Mouse (Mus musculus): ENCODE results near the gene Scube1. TPM values are rescaled to one million over a fixed set of nuclear protein-coding genes. Genes with fewer than 3 reads are reported as not detected.

Gene Scube1
- total RNA-seq, 2 experiments from 2014 or later, result not detected

GRCm38 (mm10) chr15:83570641-83571040 is 154.2 kb downstream of the Scube1 start:
- peak; percentile 59; the same call in 1 of the 2 replicates for ATAC-seq (ENCODE audit: poor library complexity, severe bottlenecking)

- ATAC-seq (ENCODE audit: poor library complexity, severe bottlenecking), result no peak
Observed at GRCm38 (mm10) chr15:83569682-83570081, 155.1 kb downstream of the Scube1 start.

DNA sequence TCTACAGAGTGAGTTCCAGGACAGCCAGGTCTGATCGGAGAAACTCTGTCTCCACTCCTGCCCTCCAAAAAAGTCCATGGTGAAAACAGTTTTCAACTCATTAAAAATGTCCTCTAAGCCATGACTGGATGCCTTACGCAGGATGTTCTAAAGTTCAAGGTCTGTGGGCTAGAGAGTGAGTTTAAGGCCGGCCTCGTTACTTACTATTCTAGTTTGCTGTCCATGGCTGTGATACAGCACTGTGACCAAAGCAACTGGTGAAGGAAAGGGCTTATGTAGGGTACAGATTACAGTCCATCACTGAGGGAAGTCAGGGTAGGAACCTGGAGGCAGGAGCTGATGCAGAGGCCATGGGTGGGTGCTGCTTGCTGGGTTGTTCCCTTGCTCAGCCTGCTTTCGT is 156.3 kb downstream of the Scube1 start:
- no peak for ATAC-seq (ENCODE audit: poor library complexity, severe bottlenecking)

GRCm38 (mm10) chr15:83567728-83568127 is 157.1 kb downstream of the Scube1 start:
- no peak for ATAC-seq (ENCODE audit: poor library complexity, severe bottlenecking)

DNA sequence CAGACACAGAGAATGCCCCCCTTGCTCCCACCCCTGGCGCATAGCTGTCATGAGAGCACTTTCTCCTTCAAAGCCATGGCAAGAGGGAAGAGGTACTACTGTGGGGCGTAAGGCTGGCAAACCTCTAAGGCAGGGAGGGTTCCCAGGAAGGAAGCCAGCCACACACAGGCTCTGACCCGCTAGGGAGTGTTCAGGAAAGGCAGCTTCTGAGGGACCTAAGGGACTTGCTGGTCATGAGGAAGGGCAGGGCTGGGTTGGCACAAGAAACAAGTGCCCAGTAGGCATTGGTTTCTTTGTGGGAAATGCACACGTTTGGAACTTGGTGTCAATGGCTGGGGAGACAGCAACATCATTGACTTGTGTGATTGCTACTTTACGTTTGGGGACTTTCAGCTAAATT is 158.8 kb downstream of the Scube1 start:
- no peak for ATAC-seq (ENCODE audit: poor library complexity, severe bottlenecking)

DNA sequence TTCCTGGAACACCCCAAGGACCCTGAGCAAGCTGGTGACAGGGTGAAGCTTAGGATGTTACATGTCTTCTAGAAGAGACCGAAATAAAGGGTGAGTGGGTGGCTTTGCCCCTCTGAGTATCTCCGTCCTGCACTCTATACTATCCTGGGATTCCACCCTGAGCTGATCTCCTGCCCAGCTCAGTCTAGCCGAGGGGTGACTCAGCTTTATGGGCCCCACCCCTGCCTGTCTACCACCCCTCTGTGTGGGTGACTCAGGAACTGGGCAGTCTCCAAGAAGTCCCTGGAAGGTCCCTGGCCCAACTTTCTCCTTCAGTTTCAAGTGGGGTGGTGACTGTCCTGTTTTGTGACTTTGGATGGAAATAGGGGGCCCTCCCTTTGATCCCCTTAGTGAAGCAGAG is 159.4 kb downstream of the Scube1 start:
- ATAC-seq (ENCODE audit: poor library complexity, severe bottlenecking), result no peak

DNA sequence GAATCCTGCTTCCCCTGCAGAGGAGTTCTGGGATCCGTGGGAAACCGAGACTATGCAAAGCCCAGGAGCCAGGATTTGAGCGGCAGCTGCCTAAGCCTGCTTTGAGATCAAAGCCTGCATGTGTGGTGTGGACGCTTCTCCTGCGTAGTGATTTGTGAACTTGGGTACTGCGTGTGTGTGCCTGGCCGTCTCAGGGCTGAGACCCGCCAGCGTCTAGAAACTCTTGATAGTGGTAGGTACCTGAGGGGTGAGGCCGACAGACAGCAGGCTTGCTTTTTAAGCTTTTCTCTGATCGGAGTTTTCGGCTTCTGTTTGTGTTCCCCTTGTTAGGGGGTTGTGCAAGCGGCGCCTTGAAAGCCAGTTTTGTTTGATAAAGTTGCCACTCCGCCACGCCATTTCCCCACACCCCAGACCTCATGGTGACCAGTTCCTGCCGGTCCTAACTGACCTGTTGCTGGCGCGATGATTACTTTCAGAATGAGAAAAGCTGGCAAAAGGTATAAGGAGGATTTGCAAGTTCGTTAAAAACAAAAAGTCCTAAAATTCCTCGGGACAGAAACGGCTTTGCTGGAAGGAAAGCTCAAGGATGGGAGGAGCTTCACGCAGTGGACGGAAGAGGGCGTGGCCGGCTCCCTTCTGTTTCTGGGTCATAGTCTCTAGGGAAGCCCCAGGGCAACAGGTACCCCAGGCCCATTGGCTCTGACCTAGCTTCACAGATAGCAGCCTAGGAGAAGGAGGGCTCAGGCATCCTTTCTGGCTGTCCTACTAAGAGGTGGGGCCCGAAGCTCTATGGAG is 160.8 kb downstream of the Scube1 start:
- peak; percentile 46 for ATAC-seq (ENCODE audit: poor library complexity, severe bottlenecking)

- peak; percentile 68 for ATAC-seq (ENCODE audit: poor library complexity, severe bottlenecking)
Observed at GRCm38 (mm10) chr15:83563327-83563856, 161.4 kb downstream of the Scube1 start, which contains the start of the genes Tspo and Mcat. TSS of gene Tspo (plus strand) at chr15:83563592. TSS of gene Mcat (minus strand) at chr15:83563787.

GRCm38 (mm10) chr15:83562626-83563270 is 162.1 kb downstream of the Scube1 start:
- ATAC-seq (ENCODE audit: poor library complexity, severe bottlenecking), result peak; percentile 64

- ATAC-seq (ENCODE audit: poor library complexity, severe bottlenecking), result peak; percentile 33
Observed at GRCm38 (mm10) chr15:83560941-83561477, 163.8 kb downstream of the Scube1 start.

- ATAC-seq (ENCODE audit: poor library complexity, severe bottlenecking), result peak; percentile 91
Observed at GRCm38 (mm10) chr15:83555161-83555974, 169.5 kb downstream of the Scube1 start.

Other genes starting within 250 kb of the Scube1 start
- 3.6 and 3.8 TPM in 2 replicates for gene Ttll1, start 214.1 kb downstream of the Scube1 start, total RNA-seq (2015)
- 3.2 and 4.4 TPM in 2 replicates for gene Ttll1, start 214.1 kb downstream of the Scube1 start, total RNA-seq (2017)
- 0.41 TPM in 1 of 2 replicates, not detected in the other for gene Bik, start 198.2 kb downstream of the Scube1 start, total RNA-seq (2015)
- gene Bik, start 198.2 kb downstream of the Scube1 start, total RNA-seq (2017), result 0.40 TPM in 1 of 2 replicates, not detected in the other
- gene Tspo, start 161.4 kb downstream of the Scube1 start, total RNA-seq (2015), result 184 and 209 TPM in 2 replicates
- 112 and 119 TPM in 2 replicates for gene Tspo, start 161.4 kb downstream of the Scube1 start, total RNA-seq (2017)
- 4.3 and 5.2 TPM in 2 replicates for gene Mcat, start 161.2 kb downstream of the Scube1 start, total RNA-seq (2015)
- 7.0 and 8.0 TPM in 2 replicates for gene Mcat, start 161.2 kb downstream of the Scube1 start, total RNA-seq (2017)
- 5.9 and 6.1 TPM in 2 replicates for gene Ttll12, start 129.9 kb downstream of the Scube1 start, total RNA-seq (2015)
- gene Ttll12, start 129.9 kb downstream of the Scube1 start, total RNA-seq (2017), result 3.0 and 6.5 TPM in 2 replicates
- gene Mpped1, start 54.4 kb upstream of the Scube1 start, total RNA-seq (2015), result not detected in 2 replicates
- gene Mpped1, start 54.4 kb upstream of the Scube1 start, total RNA-seq (2017), result not detected in 2 replicates

Data from megakaryocyte, adult 5-6 weeks (primary cell).